Mouse (Mus musculus): Measurements from ENCODE around the gene Dthd1. TPM values are rescaled to one million over a fixed set of nuclear protein-coding genes. Genes with fewer than 3 reads are reported as not detected.

Dthd1 gene
- not detected for polyA plus RNA-seq (2014; fragmentation: Illumina TruSeq; extraction: RNeasy Lipid Tissue Mini Kit (QIAGEN cat#74804); ENCODE audit: insufficient read depth, low read depth, low replicate concordance)

GRCm38 (mm10) chr5:62813402-62814071 is at the start of gene Dthd1:
TSS of gene Dthd1 (plus strand) at chr5:62813823.

GRCm38 (mm10) chr5:62765784-62766701 is 47.6 kb upstream of the Dthd1 start, which contains the start of gene Arap2:
TSS of gene Arap2 (minus strand) at chr5:62766159.

Other genes with a start within 250 kb of the Dthd1 start
- gene Arap2, start 47.7 kb upstream of the Dthd1 start, polyA plus RNA-seq (2014; fragmentation: Illumina TruSeq; extraction: RNeasy Lipid Tissue Mini Kit (QIAGEN cat#74804); ENCODE audit: insufficient read depth, low read depth, low replicate concordance), result 23.1 TPM